Mouse (Mus musculus): ENCODE results near the gene Pick1.

Pick1 gene

GRCm38 (mm10) chr15:79229058-79229821 is at the start of gene Pick1, which contains the start of gene Gm49486:
Gene Pick1 (plus strand): TSS chr15:79229173.
Gene Gm49486 (plus strand): TSS chr15:79229391.
- peak; percentile 69 to 87 for DNase-seq (ENCODE audit: low spot score in 2 of 2)

GRCm38 (mm10) chr15:79185213-79185612 is 43.8 kb upstream of the Pick1 start:
- no peak for DNase-seq (ENCODE audit: low spot score in 2 of 2)

- no peak for DNase-seq (ENCODE audit: low spot score in 2 of 2)
These were observed 41.2 kb upstream of the Pick1 start for GRCm38 (mm10) chr15:79187819-79188218.

- no peak for DNase-seq (ENCODE audit: low spot score in 2 of 2)
These were observed 37.5 kb upstream of the Pick1 start for GRCm38 (mm10) chr15:79191426-79191825.

DNA sequence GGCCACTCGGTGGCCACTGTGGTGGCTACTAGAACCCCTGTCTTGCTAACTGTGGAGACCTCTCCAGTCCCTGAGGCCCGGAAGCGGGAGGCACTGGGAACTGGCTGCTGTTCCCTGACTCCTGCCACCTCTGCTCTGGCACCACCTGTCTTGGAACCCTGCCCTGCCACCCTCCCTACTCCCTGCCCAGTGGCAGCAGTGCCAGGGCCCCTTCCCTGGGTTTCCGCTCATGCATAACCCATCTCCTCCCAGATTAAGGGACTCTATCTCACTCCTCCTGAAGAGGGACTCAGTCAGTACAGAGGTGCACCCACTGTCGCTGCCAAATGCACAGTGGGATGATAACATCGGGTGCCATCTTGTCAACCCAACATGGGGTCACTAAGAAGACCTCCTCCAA is 36.5 kb upstream of the Pick1 start:
- DNase-seq (ENCODE audit: low spot score in 2 of 2) = no peak

- DNase-seq (ENCODE audit: low spot score in 2 of 2) = peak in 1 of 2 experiments; percentile 52
These were observed 35.8 kb upstream of the Pick1 start for GRCm38 (mm10) chr15:79192885-79193845.

- DNase-seq (ENCODE audit: low spot score in 2 of 2) = no peak
These were observed 34.9 kb upstream of the Pick1 start for GRCm38 (mm10) chr15:79194048-79194447.

GRCm38 (mm10) chr15:79194946-79195345 is 34.0 kb upstream of the Pick1 start:
- DNase-seq (ENCODE audit: low spot score in 2 of 2) = no peak

GRCm38 (mm10) chr15:79195492-79195891 is 33.5 kb upstream of the Pick1 start:
- DNase-seq (ENCODE audit: low spot score in 2 of 2) = no peak

DNA sequence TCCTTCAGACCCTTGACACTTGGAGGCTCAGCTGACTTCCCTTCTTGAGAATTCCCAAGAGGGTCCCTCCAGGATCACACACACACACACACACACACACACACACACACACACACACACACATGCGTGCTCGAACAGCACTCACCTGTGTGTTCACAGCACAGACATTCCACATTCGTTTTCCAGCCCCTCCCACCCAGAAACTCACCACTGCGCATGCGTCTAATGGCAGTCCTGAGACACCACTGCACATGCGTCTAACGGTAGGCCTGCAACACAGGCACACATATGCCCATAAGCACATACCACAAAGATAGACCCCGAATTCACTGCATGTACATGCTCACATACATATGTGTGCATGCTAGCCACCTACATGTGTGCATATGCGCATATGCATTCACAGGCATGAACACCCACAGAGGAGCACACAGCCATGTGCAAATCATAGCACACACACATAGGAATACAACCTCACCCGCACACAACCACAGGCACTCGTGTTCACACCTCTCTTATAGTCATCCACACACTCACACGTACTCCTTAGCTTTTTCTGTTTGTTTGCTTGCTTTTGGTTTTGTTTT is 29.5 kb upstream of the Pick1 start:
- no peak for DNase-seq (ENCODE audit: low spot score in 2 of 2)

DNA sequence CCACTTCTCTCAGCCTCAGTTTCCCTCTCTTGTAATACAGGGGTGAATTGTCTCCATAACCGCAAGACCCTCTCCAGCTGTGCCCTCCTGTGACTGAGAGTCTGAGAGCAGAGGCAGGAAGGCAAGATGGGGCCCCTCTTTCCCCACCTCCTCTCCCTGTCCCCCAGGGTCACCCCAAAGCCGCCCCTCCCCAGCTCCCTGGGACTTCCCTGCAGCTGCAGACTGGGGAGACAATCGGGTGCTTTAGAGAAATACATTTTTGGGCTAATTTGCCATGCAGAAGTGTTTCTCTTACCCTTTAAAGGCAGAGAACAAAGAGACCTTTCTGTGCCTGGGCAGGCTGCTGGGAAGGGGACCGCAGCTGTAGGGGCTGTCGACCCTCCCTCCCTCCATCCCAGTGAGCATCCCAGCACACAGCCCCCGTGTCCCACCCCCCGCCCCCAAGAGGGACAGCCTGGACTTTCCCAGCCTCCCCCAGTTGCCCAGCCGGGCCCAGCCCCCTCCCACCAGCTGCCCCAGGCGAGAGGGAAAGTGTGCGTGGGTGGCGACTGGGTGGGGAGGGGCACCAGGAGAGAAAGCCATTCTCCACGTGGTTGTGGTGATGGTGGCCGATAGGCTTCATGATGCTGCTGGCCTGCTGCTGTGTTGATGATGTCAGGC is 27.4 kb upstream of the Pick1 start:
- peak in 1 of 2 experiments; percentile 42 for DNase-seq (ENCODE audit: low spot score in 2 of 2)

GRCm38 (mm10) chr15:79202575-79202974 is 26.4 kb upstream of the Pick1 start:
- no peak for DNase-seq (ENCODE audit: low spot score in 2 of 2)

- no peak for DNase-seq (ENCODE audit: low spot score in 2 of 2)
These were observed 20.8 kb upstream of the Pick1 start for GRCm38 (mm10) chr15:79208211-79208610.

DNA sequence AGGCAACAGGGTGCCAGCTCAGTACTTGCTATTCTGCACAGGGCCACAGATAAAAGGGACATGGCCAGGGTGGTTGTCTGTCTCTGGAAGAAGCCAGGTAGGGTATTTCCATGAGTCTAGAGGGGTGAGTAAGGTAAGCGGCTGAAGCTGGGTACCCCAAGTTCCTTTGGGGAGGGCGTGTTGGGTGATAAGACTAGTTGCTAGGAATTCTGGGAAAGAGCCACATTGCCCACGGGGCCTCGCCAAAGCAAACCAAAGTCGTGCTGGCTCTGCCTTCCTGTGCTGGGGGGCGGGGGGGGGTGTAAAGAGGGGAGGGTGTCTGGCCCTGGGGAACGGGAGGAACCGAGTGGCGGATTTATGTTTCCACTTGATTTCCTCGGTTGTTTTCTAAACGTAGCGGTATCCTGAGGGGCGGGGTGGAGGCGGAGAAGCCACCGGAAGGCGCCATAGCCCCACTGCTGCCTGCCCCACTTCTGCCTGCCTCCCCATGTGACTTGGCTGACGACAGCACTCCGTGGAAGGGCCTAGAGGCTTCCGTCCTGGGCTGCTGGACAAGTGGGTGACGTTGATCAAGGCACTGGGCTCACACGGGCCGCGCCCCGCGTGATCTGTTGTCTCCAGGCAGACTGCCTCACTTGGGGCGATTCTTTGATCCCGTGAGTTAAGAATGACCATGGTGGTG is 20.1 kb upstream of the Pick1 start:
- no peak for DNase-seq (ENCODE audit: low spot score in 2 of 2)

- no peak for DNase-seq (ENCODE audit: low spot score in 2 of 2)
These were observed 18.6 kb upstream of the Pick1 start for GRCm38 (mm10) chr15:79210357-79210756.

GRCm38 (mm10) chr15:79212750-79213446 is 16.1 kb upstream of the Pick1 start:
- DNase-seq (ENCODE audit: low spot score in 2 of 2) = no peak

DNA sequence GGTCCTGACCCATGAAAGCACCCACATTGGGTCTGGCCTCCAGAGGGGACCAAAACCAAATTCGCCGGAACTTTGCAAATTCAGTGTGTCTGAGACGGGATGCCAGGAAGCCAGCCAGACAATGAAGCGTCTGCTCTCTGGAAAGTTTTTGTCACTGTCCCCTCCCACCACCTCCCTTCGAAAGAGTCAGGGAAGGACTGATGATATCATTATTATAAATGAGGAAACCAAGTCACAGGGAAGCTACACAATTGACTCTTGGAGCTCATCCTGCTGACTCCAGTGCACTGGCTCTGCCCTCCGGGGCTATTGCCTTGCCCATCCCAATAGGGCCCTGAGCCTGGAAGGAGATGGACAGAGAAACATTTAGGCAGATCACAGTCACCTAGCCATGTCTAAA is 15.4 kb upstream of the Pick1 start:
- DNase-seq (ENCODE audit: low spot score in 2 of 2) = no peak

DNA sequence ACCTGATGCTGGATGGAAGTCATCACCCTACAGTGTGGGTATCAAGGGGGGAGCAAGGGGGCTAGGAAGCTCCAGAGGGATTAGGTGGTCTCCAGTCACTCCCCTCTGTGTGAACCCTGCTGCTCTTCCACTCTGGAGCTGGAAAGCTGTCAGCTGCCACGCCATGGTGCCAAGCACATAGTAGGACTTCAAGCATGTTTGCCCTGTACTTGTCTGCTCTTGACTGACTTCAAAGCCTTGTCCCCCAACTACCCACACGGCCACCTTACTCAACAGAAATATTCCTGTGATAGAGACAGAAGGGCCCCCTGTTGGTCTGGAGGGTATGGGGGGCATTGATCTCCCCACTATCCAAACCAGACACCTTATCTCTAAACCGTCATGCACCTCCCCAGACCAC is 12.8 kb upstream of the Pick1 start:
- no peak for DNase-seq (ENCODE audit: low spot score in 2 of 2)

DNA sequence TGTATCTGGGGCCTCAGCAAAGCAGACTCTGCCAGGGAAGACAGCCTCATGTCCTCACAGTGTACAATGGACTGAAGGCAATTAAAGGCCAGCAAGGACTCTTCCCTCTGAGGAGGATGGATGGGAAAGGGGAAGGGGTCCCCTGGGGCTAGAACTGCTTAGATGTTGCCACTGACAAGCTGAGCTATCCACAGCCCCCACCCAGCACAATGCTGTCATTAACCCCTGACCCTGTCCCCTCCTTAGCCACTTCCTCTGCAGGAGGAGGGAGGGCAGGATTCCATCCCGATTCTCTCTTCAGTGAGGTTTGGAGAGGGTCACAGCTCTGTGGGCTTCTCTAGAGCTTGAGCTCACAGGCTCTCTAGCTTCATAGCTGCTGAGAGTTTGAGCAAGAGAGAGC is 9.4 kb upstream of the Pick1 start:
- no peak for DNase-seq (ENCODE audit: low spot score in 2 of 2)

GRCm38 (mm10) chr15:79223641-79224040 is 5.3 kb upstream of the Pick1 start:
- no peak for DNase-seq (ENCODE audit: low spot score in 2 of 2)

GRCm38 (mm10) chr15:79224685-79225084 is 4.3 kb upstream of the Pick1 start:
- peak; percentile 72 to 96 for DNase-seq (ENCODE audit: low spot score in 2 of 2)
